Mouse (Mus musculus) brain, embryonic 14.5 days (tissue): Measurements from ENCODE around the gene Ccdc69.

ENCODE experiments used
- CTCF ChIP-seq: fragments of 200-500 bp; IDR thresholded peaks from 2 replicates; pipeline ENCODE4 v1.5.1; 2012; ENCODE audit warnings: inconsistent platforms, mild to moderate bottlenecking, moderate library complexity, borderline replicate concordance; ENCODE audit not compliant: insufficient read depth, insufficient read length; ENCODE audit errors: extremely low read depth
- POLR2A ChIP-seq: fragments of 200-500 bp; IDR thresholded peaks from 2 replicates; pipeline ENCODE4 v1.6.1; 2012; ENCODE audit warnings: mild to moderate bottlenecking, inconsistent platforms, borderline replicate concordance; ENCODE audit not compliant: poor library complexity, insufficient read depth, insufficient read length, severe bottlenecking; ENCODE audit errors: extremely low read depth

GRCm38 (mm10) chr11:55023583-55023982 is 54.3 kb downstream of the Ccdc69 start:
- TF ChIP-seq POLR2A (no peak), CTCF (no peak)
